Mouse (Mus musculus) right cerebral cortex, adult 18-20 months (tissue): ENCODE results near the gene Acer3.

Experiments
- DNase-seq: peaks from one replicate; pipeline ENCODE4 v3.0.0; 2022; ENCODE audit warnings: mixed read lengths

Gene Acer3

GRCm38 (mm10) chr7:98321083-98321482 is at the start of gene Acer3:
Gene Acer3, minus strand, starts transcription at chr7:98321208.
- DNase-seq = no peak

GRCm38 (mm10) chr7:98369762-98370369 is 48.9 kb upstream of the Acer3 start:
- DNase-seq = no peak

- no peak for DNase-seq
Observed at GRCm38 (mm10) chr7:98361662-98362061, 40.7 kb upstream of the Acer3 start.

GRCm38 (mm10) chr7:98361063-98361652 is 40.1 kb upstream of the Acer3 start, which contains the start of gene Tsku:
Gene Tsku, minus strand, starts transcription at chr7:98361328.
- peak; percentile 80 for DNase-seq

GRCm38 (mm10) chr7:98360621-98360990 is 39.6 kb upstream of the Acer3 start:
- no peak for DNase-seq

GRCm38 (mm10) chr7:98359951-98360620 is 39.1 kb upstream of the Acer3 start:
- no peak for DNase-seq

GRCm38 (mm10) chr7:98358016-98358415 is 37.0 kb upstream of the Acer3 start:
- no peak for DNase-seq

- no peak for DNase-seq
Observed at GRCm38 (mm10) chr7:98357324-98357723, 36.3 kb upstream of the Acer3 start.

GRCm38 (mm10) chr7:98354921-98355310 is 33.9 kb upstream of the Acer3 start:
- no peak for DNase-seq

GRCm38 (mm10) chr7:98354160-98354920 is 33.3 kb upstream of the Acer3 start:
- DNase-seq = no peak

- no peak for DNase-seq
Observed at GRCm38 (mm10) chr7:98353616-98354015, 32.6 kb upstream of the Acer3 start.

GRCm38 (mm10) chr7:98351523-98351922 is 30.5 kb upstream of the Acer3 start:
- DNase-seq = no peak

- DNase-seq = no peak
Observed at GRCm38 (mm10) chr7:98349821-98350220, 28.8 kb upstream of the Acer3 start.

GRCm38 (mm10) chr7:98349096-98349495 is 28.1 kb upstream of the Acer3 start:
- peak; percentile 71 for DNase-seq

GRCm38 (mm10) chr7:98348043-98348442 is 27.0 kb upstream of the Acer3 start:
- DNase-seq = peak; percentile 50

GRCm38 (mm10) chr7:98347471-98347870 is 26.5 kb upstream of the Acer3 start:
- DNase-seq = no peak

- DNase-seq = no peak
Observed at GRCm38 (mm10) chr7:98345036-98345435, 24.0 kb upstream of the Acer3 start.

- no peak for DNase-seq
Observed at GRCm38 (mm10) chr7:98344361-98344760, 23.4 kb upstream of the Acer3 start.

- DNase-seq = no peak
Observed at GRCm38 (mm10) chr7:98342249-98342648, 21.2 kb upstream of the Acer3 start.

GRCm38 (mm10) chr7:98341475-98341874 is 20.5 kb upstream of the Acer3 start:
- DNase-seq = peak; percentile 74

- DNase-seq = no peak
Observed at GRCm38 (mm10) chr7:98340343-98340742, 19.3 kb upstream of the Acer3 start.

GRCm38 (mm10) chr7:98333987-98334386 is 13.0 kb upstream of the Acer3 start:
- DNase-seq = no peak

- no peak for DNase-seq
Observed at GRCm38 (mm10) chr7:98333507-98333906, 12.5 kb upstream of the Acer3 start.
